Mouse (Mus musculus): ENCODE results near the gene Rsrc1. TPM values are rescaled to one million over a fixed set of nuclear protein-coding genes. Genes with fewer than 3 reads are reported as not detected.

The Rsrc1 gene
- polyA plus RNA-seq, 1 experiment, result 12.9 TPM

DNA sequence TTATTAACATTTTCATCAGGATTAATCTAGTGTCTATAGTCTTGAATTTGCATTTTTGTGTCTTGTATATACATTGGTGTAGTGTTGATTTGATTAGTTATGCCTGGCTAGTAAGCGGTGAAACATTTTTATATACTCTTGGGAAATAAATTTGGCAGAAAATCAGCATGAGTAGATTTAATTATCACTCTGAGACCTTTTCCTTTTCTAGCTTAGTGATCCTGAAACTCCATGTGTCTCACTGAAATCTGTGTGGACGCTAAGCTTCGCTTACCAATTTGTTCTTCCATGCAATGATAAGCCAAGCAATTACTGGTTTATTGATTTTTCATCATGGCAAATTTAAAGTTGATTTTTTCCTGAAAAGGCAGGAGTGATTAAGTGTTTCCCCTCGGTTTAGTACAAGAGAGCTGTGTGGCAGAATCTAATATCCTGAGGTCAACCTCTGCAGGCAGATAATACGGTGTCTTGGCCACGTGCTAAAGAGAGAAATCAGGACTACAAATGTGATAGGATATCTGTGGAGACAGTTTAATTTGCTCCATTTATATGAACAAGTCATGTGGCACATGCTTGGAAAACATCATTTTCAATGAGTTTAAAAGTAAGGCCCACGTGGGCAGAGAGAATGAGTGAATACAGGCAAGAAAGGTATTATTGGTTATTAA, 328.6 kb downstream of the Rsrc1 start:
- H3ac ChIP-seq (ENCODE audit: control insufficient read depth, insufficient read length), result no peak overlapping the region
- TF ChIP-seq TCF12 (IDR thresholded peaks at IDR 0.05; ENCODE audit: insufficient read depth, poor library complexity, severe bottlenecking), result no peak
- TF ChIP-seq USF1 (IDR thresholded peaks at IDR 0.05; ENCODE audit: low read depth), result no peak
- no peak for TF ChIP-seq MYOG (IDR thresholded peaks at IDR 0.05; ENCODE audit: control insufficient read depth in 1 of 3, insufficient read depth in 1 of 3, insufficient read length in 2 of 3, low read depth in 2 of 3)
- TF ChIP-seq MYOD1 (IDR thresholded peaks at IDR 0.05; ENCODE audit: control insufficient read depth in 1 of 3, insufficient read length in 2 of 3, low read depth in 2 of 3), result no peak
- no peak for TF ChIP-seq SRF (IDR thresholded peaks at IDR 0.05; ENCODE audit: control insufficient read depth, insufficient read length, low read depth)
- TF ChIP-seq E2F4 (IDR thresholded peaks at IDR 0.05; ENCODE audit: insufficient read depth), result no peak
- no peaks in the 10 kb centered on the region for H3K79me2 ChIP-seq (ENCODE audit: control insufficient read depth, insufficient read depth)
- no peak overlapping the region for H3K4me2 ChIP-seq (ENCODE audit: low read depth)
- H3K36me3 ChIP-seq (ENCODE audit: control insufficient read depth, insufficient read depth), result no peaks in the 10 kb centered on the region
- H3K4me3 ChIP-seq, result no peak overlapping the region
- no peaks in the 10 kb centered on the region for H3K27me3 ChIP-seq (ENCODE audit: control insufficient read depth, insufficient read depth, insufficient read length)

DNA sequence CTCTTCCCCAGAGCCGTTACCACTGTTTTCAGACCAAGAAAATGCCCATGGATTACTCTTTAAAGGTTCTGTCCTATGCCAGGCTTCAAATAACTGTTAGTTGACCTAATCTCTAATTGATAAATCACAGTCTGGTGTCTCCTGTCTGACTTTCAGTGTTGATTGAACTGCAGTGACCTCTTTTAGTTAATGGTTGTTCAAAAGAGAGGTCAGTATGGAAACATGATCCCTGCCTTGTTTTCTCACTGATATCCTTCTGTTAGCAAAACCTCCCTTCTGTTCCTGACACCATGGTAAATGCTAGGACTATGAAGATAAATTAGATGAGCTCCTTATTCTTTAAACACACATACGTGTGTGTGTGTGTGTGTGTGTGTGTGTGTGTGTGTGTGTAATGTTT, 330.2 kb downstream of the Rsrc1 start:
- H3K4me2 ChIP-seq (ENCODE audit: low read depth), result no peak overlapping the region
- no peaks in the 10 kb centered on the region for H3K27me3 ChIP-seq (ENCODE audit: control insufficient read depth, insufficient read depth, insufficient read length)
- H3K4me3 ChIP-seq, result no peak overlapping the region
- no peak overlapping the region for H3ac ChIP-seq (ENCODE audit: control insufficient read depth, insufficient read length)
- no peaks in the 10 kb centered on the region for H3K36me3 ChIP-seq (ENCODE audit: control insufficient read depth, insufficient read depth)
- H3K79me2 ChIP-seq (ENCODE audit: control insufficient read depth, insufficient read depth), result no peaks in the 10 kb centered on the region
- TF ChIP-seq E2F4 (IDR thresholded peaks at IDR 0.05; ENCODE audit: insufficient read depth) (no peak), POLR2A (IDR thresholded peaks at IDR 0.05; ENCODE audit: insufficient read length, low read depth) (no peak), MYOD1 (IDR thresholded peaks at IDR 0.05; ENCODE audit: control insufficient read depth in 1 of 3, insufficient read length in 2 of 3, low read depth in 2 of 3) (no peak), TCF3 (IDR thresholded peaks at IDR 0.05; ENCODE audit: insufficient read length, low read depth) (no peak)

DNA sequence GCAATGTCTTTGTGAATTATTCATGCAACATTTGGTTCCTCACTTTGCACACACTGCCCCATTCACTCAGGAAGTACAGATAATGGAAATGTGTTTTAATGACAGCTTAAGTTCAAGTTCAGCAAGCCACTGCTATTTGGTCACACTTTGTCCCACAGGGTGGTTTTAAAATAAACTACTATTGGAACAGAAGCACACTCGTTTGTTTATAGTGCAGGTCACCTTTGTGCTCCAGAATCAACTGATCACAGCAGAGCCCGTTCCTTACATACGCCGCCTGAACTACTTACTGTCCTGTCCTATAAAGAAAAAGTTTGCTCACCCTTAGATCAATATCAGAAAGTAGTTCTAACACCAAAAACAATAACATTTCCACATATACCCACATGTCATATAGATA, 341.2 kb downstream of the Rsrc1 start:
- no peaks in the 10 kb centered on the region for H3K79me2 ChIP-seq (ENCODE audit: control insufficient read depth, insufficient read depth)
- no peak overlapping the region for H3K4me3 ChIP-seq
- no peak for TF ChIP-seq POLR2A (IDR thresholded peaks at IDR 0.05; ENCODE audit: insufficient read length, low read depth)
- no peak for TF ChIP-seq MYOD1 (IDR thresholded peaks at IDR 0.05; ENCODE audit: control insufficient read depth in 1 of 3, insufficient read length in 2 of 3, low read depth in 2 of 3)
- TF ChIP-seq E2F4 (IDR thresholded peaks at IDR 0.05; ENCODE audit: insufficient read depth), result no peak
- TF ChIP-seq POLR2AphosphoS2 (IDR thresholded peaks at IDR 0.05; ENCODE audit: insufficient read length, low read depth), result no peak
- no peak overlapping the region for H3K4me2 ChIP-seq (ENCODE audit: low read depth)
- H3ac ChIP-seq (ENCODE audit: control insufficient read depth, insufficient read length), result no peak overlapping the region
- H3K36me3 ChIP-seq (ENCODE audit: control insufficient read depth, insufficient read depth), result no peaks in the 10 kb centered on the region
- H3K27me3 ChIP-seq (ENCODE audit: control insufficient read depth, insufficient read depth, insufficient read length), result no peaks in the 10 kb centered on the region

DNA sequence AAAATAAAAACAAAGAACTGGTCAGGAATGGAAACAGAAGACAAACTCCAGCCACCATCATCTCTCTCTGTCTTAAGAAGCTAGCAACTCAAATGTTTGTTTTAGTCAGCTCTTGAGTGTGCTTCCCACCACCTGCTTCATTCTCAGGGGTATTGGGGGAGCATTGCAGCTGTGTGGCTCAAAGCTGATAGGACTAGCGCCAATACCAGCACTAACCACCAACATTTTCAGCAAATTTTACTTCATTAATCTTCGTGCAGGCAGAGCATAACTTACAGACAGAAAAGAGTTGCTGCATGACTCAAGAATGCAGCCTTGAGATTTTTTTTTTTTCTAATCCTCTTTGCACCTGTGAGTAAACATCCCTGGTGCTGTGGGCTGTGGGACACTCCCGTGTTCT, 358.4 kb downstream of the Rsrc1 start:
- Histone ChIP-seq H3K27me3 (ENCODE audit: control insufficient read depth, insufficient read depth, insufficient read length) (no peaks in the 10 kb centered on the region), H3K36me3 (ENCODE audit: control insufficient read depth, insufficient read depth) (no peaks in the 10 kb centered on the region), H3ac (ENCODE audit: control insufficient read depth, insufficient read length) (no peak overlapping the region), H3K4me3 (no peak overlapping the region), H3K4me2 (ENCODE audit: low read depth) (no peak overlapping the region), H3K79me2 (ENCODE audit: control insufficient read depth, insufficient read depth) (no peaks in the 10 kb centered on the region)
- no peak for TF ChIP-seq TCF12 (IDR thresholded peaks at IDR 0.05; ENCODE audit: insufficient read depth, poor library complexity, severe bottlenecking)
- no peak for TF ChIP-seq TCF3 (IDR thresholded peaks at IDR 0.05; ENCODE audit: insufficient read length, low read depth)
- no peak for TF ChIP-seq USF1 (IDR thresholded peaks at IDR 0.05; ENCODE audit: low read depth)
- no peak for TF ChIP-seq REST (IDR thresholded peaks at IDR 0.05; ENCODE audit: insufficient read depth, insufficient read length)
- no peak for TF ChIP-seq POLR2AphosphoS2 (IDR thresholded peaks at IDR 0.05; ENCODE audit: insufficient read length, low read depth)
- peak in 1 of 3 experiments; percentile 17 for TF ChIP-seq MYOG (IDR thresholded peaks at IDR 0.05; ENCODE audit: control insufficient read depth in 1 of 3, insufficient read depth in 1 of 3, insufficient read length in 2 of 3, low read depth in 2 of 3)
- TF ChIP-seq E2F4 (IDR thresholded peaks at IDR 0.05; ENCODE audit: insufficient read depth), result no peak
- TF ChIP-seq MYOD1 (IDR thresholded peaks at IDR 0.05; ENCODE audit: control insufficient read depth in 1 of 3, insufficient read length in 2 of 3, low read depth in 2 of 3), result peak in 2 of 3 experiments; percentile 19 to 32
- TF ChIP-seq SRF (IDR thresholded peaks at IDR 0.05; ENCODE audit: control insufficient read depth, insufficient read length, low read depth), result no peak
- no peak for TF ChIP-seq MAX (IDR thresholded peaks at IDR 0.05; ENCODE audit: low read depth)

DNA sequence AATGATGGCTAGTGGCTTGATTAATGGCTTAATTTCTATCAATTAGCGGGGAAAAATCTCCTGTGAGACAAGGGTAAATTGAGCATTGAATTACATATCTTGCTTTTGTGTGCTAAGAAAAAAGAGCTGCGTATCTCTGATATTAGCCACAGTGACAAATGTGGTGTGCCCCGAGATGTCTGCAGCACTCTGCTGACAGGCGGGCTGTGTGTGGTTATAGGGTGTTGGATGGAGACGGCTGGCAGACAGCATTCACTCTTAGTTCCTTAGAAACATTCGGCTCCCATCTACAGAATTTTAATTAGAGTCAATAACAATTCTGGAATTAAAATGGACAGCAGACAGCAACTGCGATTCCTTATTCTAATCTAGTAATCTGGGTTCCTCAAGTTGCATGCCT, 359.7 kb downstream of the Rsrc1 start:
- Histone ChIP-seq H3ac (ENCODE audit: control insufficient read depth, insufficient read length) (no peak overlapping the region), H3K4me3 (no peak overlapping the region), H3K27me3 (ENCODE audit: control insufficient read depth, insufficient read depth, insufficient read length) (no peaks in the 10 kb centered on the region), H3K36me3 (ENCODE audit: control insufficient read depth, insufficient read depth) (no peaks in the 10 kb centered on the region), H3K4me2 (ENCODE audit: low read depth) (no peak overlapping the region), H3K79me2 (ENCODE audit: control insufficient read depth, insufficient read depth) (no peaks in the 10 kb centered on the region)
- TF ChIP-seq TCF12 (IDR thresholded peaks at IDR 0.05; ENCODE audit: insufficient read depth, poor library complexity, severe bottlenecking) (no peak), MYOG (IDR thresholded peaks at IDR 0.05; ENCODE audit: control insufficient read depth in 1 of 3, insufficient read depth in 1 of 3, insufficient read length in 2 of 3, low read depth in 2 of 3) (no peak), CEBPB (IDR thresholded peaks at IDR 0.05; ENCODE audit: insufficient read depth, poor library complexity, severe bottlenecking) (no peak), POLR2A (IDR thresholded peaks at IDR 0.05; ENCODE audit: insufficient read length, low read depth) (no peak), USF1 (IDR thresholded peaks at IDR 0.05; ENCODE audit: low read depth) (no peak), REST (IDR thresholded peaks at IDR 0.05; ENCODE audit: insufficient read depth, insufficient read length) (no peak), SRF (IDR thresholded peaks at IDR 0.05; ENCODE audit: control insufficient read depth, insufficient read length, low read depth) (no peak)

Data from myocyte (in vitro differentiated cells).